Mouse (Mus musculus) kidney, postnatal 14 days (tissue): ENCODE results near the gene Rad51b.

Experiments
- DNase-seq: peaks from one replicate; pipeline ENCODE4 v3.0.0; 2022; ENCODE audit warnings: mixed read lengths

Gene Rad51b

DNA sequence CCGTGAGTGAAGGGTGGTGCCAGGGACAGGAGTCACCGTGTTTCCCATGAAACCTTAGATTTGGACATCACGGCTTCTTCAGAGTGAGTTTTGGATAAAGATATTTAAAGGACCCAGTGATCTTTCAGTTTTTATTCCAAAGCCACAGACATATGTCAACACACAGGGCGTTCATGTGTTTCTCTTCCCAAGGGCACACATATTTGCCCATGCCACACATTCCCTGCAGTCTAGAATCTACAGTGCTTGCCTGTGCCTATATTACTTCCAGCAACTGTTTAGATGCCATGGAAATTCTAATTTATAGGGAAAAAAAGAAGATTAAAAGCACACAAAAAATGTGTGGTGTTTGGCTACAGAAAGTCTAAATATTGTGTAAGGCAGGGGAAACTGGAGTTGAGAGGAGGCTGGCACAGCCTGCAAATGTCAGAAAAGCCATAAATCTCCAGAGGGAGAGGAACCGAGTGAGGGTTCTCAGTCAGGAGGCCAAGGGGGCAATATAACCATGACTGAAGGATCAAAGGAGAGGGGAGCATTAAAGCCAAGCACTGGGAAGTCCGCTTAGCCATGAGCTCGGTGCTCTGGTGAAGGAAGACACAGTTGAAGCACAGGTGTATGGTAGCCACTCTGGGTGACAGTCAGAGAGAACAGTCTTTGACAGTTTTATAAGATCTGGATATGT lies 367.0 kb downstream of the Rad51b start:
- no peak for DNase-seq

DNA sequence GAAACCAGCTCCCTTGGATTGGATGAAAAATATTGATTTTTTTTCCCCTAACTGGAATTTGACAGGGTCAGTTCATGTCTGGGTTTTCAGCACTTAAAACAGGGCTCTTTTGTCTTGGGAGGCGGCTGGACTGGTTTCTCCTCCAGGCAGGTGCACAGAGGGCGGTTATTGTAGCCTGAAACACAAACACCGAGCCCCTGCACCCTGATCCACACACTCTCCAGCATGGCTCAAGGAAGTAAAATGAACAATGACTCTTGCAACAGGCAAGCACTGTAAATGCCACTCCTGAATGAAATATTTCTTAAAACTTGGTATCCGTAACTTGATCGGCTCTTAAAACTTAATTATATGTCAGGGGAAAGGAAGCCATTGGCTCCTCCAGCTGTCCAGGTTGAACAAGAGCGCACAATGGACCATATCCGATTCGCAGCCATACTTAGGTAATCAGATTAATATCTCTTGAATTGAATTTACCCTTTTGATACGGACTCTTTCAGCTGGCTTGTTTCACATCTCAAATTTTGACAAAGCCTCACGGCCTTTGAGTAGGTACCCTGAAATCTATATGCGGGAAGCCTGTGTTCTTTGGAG lies 377.9 kb downstream of the Rad51b start:
- DNase-seq: no peak

DNA sequence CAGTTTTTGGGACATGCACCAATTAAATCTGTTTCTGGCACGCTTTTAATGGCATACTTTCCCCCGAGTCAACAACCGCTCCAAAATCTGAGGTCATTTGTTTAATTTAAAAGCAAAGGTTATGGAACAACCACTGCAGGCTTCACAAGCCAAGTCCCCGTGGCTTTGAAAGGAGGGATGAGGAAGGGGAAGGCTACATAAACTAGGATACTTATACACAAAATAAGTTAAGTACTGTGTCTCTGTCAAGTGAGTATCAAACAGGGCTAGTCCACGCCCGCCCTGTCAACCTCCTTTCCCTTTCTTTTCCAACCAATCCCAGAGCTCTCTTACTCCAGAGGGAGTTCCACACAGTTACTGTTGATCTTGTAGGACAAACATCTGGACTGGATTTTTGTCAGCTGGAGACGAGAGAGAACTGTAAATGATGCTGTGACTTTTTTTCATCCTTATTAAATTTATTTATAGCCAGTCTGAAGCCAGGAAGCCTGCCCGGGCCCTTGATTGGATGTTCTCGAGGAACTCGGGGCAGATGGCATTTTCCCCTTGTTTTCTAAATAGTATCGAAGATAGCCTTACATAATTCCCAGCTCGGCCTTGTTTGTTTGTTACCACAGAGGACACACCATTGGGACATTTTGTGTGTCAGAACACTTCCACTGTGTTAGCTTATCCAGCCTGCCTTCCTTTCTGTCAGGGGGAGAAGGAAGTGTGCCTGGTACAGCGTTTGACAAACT lies 378.5 kb downstream of the Rad51b start:
- peak; percentile 81 for DNase-seq

- no peak for DNase-seq
These were observed 379.2 kb downstream of the Rad51b start for GRCm38 (mm10) chr12:79676251-79676650.

DNA sequence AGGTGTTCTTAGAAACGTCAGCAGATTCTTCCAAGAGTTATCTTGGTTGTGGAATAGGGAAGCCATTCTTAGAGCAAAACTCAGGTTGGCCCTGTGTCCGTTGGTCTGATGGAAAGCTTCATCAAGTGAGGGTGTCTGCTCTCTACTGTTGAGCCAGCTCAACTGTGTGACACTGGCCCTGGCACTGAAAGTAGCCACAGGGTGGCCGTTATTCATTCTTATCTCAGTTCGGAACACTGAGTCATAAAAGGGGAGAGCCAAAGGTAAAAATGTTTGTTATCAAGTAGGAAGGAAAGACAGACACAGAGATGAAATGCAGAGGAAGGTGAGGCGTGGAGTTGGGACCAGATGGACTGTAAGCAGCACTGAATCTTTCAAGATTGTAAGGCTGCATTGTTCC lies 379.8 kb downstream of the Rad51b start:
- DNase-seq: no peak

GRCm38 (mm10) chr12:79679251-79679901 lies 382.3 kb downstream of the Rad51b start:
- no peak for DNase-seq

DNA sequence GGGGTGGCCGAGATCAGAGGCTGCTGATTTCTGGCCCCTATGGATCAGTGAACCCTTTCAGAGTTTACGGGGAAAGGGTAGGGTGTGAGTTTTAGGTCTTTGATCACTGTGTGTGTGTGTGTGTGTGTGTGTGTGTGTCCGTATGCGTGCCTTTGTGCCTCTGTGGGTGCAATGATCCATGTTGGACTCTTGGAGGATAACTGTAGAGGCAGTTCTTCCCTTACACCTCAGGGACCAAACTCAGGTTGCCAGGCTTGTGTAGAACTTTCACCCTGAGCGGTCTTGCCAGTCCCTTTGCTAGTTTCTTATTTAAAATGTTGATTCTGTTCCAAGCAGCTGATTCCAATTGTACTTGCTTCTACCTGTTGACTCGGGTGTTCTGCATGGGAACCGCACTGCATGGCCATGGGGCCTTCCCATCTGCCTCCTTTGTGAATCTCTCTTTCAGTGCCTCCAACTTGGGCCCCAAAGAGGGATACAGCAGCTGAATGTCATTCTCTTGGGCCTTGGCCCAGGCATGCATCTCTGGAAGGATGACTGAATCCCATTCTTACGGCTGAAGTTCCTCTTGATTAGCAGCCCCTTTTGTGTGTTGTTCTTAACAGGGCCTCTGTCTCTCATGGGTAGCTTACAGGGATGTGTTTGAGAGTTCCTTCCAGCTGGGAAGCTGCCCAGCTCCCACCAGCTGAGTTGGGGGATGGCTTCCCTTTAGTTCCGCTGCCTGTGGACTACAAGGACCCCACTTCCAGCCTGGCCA lies 383.0 kb downstream of the Rad51b start:
- no peak for DNase-seq

- DNase-seq: no peak
These were observed 383.6 kb downstream of the Rad51b start for GRCm38 (mm10) chr12:79680698-79681072.

GRCm38 (mm10) chr12:79681571-79681970 lies 384.5 kb downstream of the Rad51b start:
- DNase-seq: no peak

- DNase-seq: no peak
These were observed 386.3 kb downstream of the Rad51b start for GRCm38 (mm10) chr12:79683350-79683749.

- no peak for DNase-seq
These were observed 386.7 kb downstream of the Rad51b start for GRCm38 (mm10) chr12:79683759-79684158.

DNA sequence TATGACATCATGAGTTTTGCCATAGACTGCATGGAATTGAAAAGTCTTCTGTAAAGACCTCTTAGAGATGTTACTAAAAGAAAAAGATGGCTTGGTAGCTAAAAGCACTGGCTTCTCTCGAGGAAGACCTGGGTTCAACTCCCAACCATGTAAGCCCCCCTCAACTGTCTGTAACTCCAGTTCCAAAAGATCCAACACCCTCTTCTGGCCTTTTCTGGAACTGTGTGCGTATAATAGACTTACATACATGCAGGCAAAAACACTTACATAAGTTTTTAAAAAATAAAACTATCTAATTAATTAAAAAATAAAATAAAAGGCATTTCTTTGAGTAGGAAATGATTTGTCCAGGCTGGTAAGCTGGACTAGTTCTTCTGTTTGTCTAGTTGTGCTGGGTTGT lies 387.3 kb downstream of the Rad51b start:
- no peak for DNase-seq

DNA sequence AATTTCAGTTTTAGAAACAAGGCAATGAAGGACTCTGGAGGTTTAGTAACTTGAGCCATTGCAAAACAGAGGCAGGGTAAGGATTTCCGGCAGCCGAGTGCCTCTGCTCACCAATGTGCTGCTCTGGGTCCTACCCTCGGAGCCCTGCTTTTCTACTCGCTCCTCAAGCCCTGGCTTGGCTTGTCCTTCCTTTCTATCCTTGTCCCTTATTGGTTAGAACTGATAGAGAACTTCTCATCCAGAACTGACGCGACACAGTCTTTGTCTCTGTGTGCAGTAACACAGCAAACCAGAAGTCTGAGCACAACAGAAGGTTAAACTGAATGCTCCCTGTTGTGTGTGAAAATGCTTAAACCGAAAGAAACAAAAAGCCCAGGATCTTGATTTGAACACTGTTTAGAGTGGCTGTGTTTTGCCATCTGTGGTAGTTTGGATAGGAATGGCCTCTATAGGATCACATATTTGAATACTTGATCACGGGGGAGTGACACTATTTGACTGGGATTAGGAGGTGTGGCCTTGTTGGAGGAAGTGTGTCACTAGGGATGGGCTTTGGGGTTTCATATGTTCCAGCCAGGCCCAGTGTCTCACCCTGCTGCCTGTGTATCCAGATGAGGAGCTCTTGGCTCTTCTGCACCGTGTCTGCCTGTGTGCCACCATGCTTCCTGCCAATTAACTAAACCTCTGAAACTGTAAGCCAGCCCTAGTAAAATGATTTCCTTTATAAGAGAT lies 389.7 kb downstream of the Rad51b start:
- DNase-seq: no peak

GRCm38 (mm10) chr12:79687683-79688386 lies 390.8 kb downstream of the Rad51b start:
- no peak for DNase-seq

DNA sequence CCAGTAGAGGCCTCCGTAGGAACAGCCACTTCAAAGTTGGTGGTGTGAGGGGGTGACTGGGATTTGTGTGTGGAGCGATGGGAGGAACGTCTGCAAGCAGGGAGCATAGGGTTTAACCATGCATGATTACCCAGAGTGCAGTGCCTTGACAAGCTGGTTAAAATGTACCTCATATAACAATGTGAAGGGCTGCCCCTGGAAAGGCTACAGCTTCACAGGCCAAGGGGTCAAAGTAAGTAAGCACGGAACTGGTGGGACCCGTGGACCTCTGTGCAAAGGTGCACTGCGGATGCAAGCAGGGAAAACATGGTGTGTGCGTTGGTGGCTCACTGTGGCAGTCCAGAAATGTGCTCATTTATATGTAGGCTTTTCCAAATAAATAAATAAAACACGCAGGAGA lies 392.2 kb downstream of the Rad51b start:
- DNase-seq: peak; percentile 58

GRCm38 (mm10) chr12:79691929-79692862 lies 395.1 kb downstream of the Rad51b start:
- DNase-seq: no peak

DNA sequence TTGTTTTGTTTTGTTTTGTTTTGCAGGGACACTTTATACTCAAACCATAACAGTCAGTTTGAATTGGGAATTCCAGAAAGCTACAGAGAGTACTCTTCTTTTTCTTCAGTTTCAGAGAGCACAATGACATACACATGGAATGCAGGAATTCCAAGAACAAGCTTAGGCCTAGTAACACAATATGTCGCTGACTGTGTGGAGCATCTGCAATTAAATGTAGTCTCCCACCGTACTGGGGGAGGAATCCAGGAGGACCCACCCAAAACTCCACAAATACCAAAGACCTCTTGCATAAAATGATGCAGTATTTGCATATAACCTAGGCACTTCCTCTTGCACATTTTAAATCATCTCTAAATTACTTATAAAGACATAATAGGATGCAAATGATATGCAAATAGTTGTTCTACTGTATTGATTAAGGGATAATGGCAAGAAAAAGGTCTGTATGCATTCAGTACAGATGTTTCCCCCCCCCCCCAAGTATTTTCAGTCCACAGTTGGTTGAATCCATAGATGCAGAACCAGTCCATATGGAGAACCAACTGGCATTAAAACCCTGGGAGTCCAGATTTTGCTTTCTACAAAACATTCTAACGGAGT lies 398.9 kb downstream of the Rad51b start:
- DNase-seq: no peak

GRCm38 (mm10) chr12:79703555-79703954 lies 406.5 kb downstream of the Rad51b start:
- no peak for DNase-seq

- no peak for DNase-seq
These were observed 408.6 kb downstream of the Rad51b start for GRCm38 (mm10) chr12:79705501-79706266.
